ENCODE assay signal across 8 mouse cellular contexts in the genomic region with DNA sequence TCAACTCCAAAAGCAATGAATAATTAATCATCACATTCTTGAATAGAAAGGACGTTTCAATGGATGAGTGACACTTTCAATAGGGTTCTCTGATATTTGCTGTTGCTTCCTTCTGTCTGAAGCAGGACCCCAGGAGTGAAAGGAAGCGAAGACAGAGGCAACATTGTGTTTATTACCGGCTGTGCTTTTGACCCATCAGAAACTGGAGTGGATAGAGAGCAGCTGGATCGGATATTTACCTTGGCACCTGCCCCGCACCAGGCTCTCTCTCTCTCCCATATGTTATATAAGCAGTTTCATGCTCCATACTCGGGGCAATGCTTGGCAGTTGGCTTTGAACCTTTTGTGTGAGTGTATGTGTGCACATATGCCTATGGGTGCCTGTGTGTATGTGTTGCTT. TPM values are rescaled to one million over a fixed set of nuclear protein-coding genes. Genes with fewer than 3 reads are reported as not detected.
DNase-seq lines count a peak whose midpoint lies in the region; ATAC-seq lines count a peak whose summit lies in the region.

No protein-coding gene starts in this region.

- WGBS in lung, embryonic 15.5 days: 43% methylated on average over 6 of the region's 6 CpGs
- WGBS in large intestine, adult 2 months: 22% methylated on average over 6 of the region's 6 CpGs
- 42% methylated on average over 6 of the region's 6 CpGs for WGBS in stomach, embryonic 14.5 days

- H3K4me2 ChIP-seq in lung, embryonic 15.5 days: peak overlapping the region; percentile 77
- H3K4me2 ChIP-seq in stomach, embryonic 14.5 days (replicated peaks; ENCODE audit: low read depth, low read length): peak overlapping the region; percentile 54; the same call in 1 of the 2 replicates

- H3K36me3 ChIP-seq in lung, embryonic 15.5 days: no peaks in the 10 kb centered on the region
- H3K36me3 ChIP-seq in stomach, embryonic 14.5 days (ENCODE audit: control insufficient read depth, insufficient read depth, low read length): no peaks in the 10 kb centered on the region

- H3K27ac ChIP-seq in lung, embryonic 15.5 days: peak overlapping the region; percentile 92
- H3K27ac ChIP-seq in stomach, embryonic 14.5 days (ENCODE audit: low read length): peak overlapping the region; percentile 61; the same call in 1 of the 2 replicates

- H3K4me1 ChIP-seq in lung, embryonic 15.5 days: peaks cover 16% of the 10 kb centered on the region
- peaks cover 7% of the 10 kb centered on the region; the same call in 1 of the 2 replicates for H3K4me1 ChIP-seq in stomach, embryonic 14.5 days (ENCODE audit: control insufficient read depth, insufficient read depth, low read length)

- no peaks in the 10 kb centered on the region for H3K9me3 ChIP-seq in lung, embryonic 15.5 days
- H3K9me3 ChIP-seq in stomach, embryonic 14.5 days (ENCODE audit: control insufficient read depth, low read depth, low read length): no peaks in the 10 kb centered on the region

- no peak overlapping the region for H3K4me3 ChIP-seq in lung, embryonic 15.5 days
- H3K4me3 ChIP-seq in stomach, embryonic 14.5 days (ENCODE audit: low read depth, low read length): no peak overlapping the region

- 0 out of 2 replicates have a peak overlapping the region, but pooled peaks have one; percentile 47 for H3K9ac ChIP-seq in lung, embryonic 15.5 days
- no peak overlapping the region for H3K9ac ChIP-seq in stomach, embryonic 14.5 days (replicated peaks; ENCODE audit: low read depth, low read length)

- no peaks in the 10 kb centered on the region for H3K27me3 ChIP-seq in lung, embryonic 15.5 days
- no peaks in the 10 kb centered on the region for H3K27me3 ChIP-seq in stomach, embryonic 14.5 days (ENCODE audit: control insufficient read depth, insufficient read depth, low read length)

- peak; percentile 35 to 45 for DNase-seq in cerebellum, postnatal 10 days
- no peak for DNase-seq in lung, postnatal 14 days
- peak; percentile 35 for DNase-seq in large intestine, adult 2 months (ENCODE audit: low read depth, low spot score)
- DNase-seq in adrenal gland, postnatal 36 days: no peak
- DNase-seq in natural killer cell, adult 2 months (ENCODE audit: low spot score in 2 of 2): no peak

- no peak for ATAC-seq in cerebellum, adult (ENCODE audit: insufficient number of reproducible peaks, low FRiP score, low TSS enrichment)
- ATAC-seq in lung, embryonic 15.5 days (ENCODE audit: borderline replicate concordance, extremely low read depth, low FRiP score, low TSS enrichment): no peak
- ATAC-seq in stomach, embryonic 14.5 days (ENCODE audit: insufficient number of reproducible peaks, insufficient read depth, low FRiP score, low read depth): no peak

RNA-seq across cellular contexts. Expression of a gene that starts 23.6 kb away (rescaled TPM):
- 2.7 and 3.0 TPM in 2 replicates for polyA plus RNA-seq in lung, embryonic 15.5 days (2015; fragmentation: Nextera tagmentation; extraction: Ambion mirVana)
- polyA plus RNA-seq in large intestine, adult 2 months (2012; rRNA removed): 1.7 and 3.0 TPM in 2 replicates
- polyA plus RNA-seq in stomach, embryonic 14.5 days (2014; fragmentation: Nextera tagmentation; extraction: Ambion mirVana): 3.8 and 4.0 TPM in 2 replicates
- 1 to 10 TPM; 6.4 to 7.1 TPM for total RNA-seq in adrenal gland, postnatal 36 days (2021)

Comparison
In these comparisons a context has a peak if more than half of its experiments do, and no peak if none do; other contexts are left out.
1. DNase-seq: peak in cerebellum, postnatal 10 days (2 of 2) and large intestine, adult 2 months (single experiment); none in lung, postnatal 14 days (single experiment), adrenal gland, postnatal 36 days (0 of 2) and natural killer cell, adult 2 months (0 of 2).